Comparison of ENCODE assay signal across 19 mouse cellular contexts in genomic region chr5:103442269-103442688, GRCm38 (mm10). TPM values are rescaled to one million over a fixed set of nuclear protein-coding genes. Genes with fewer than 3 reads are reported as not detected.
DNase-seq lines count a peak whose midpoint lies in the region; ATAC-seq and TF ChIP-seq lines count a peak whose summit lies in the region.
"Had no signal": no experiment of that assay in that cellular context is flagged by ENCODE, and none has a peak within 500 bp of the region (broad histone marks: within the 10 kb centered on the region; RNA-seq: fewer than 3 reads in every experiment).

No protein-coding gene starts in this region.

- ATAC-seq in midbrain, embryonic 15.5 days (replicated peaks): no peak
- no peak for ATAC-seq in hindbrain, embryonic 13.5 days (ENCODE audit: low FRiP score)
- ATAC-seq: forebrain, embryonic 13.5 days; intestine, postnatal 0 days; Patski had no signal

- H3K4me3 ChIP-seq in midbrain, embryonic 10.5 days: no peak overlapping the region
- no peak overlapping the region for H3K4me3 ChIP-seq in midbrain, embryonic 15.5 days
- no peak overlapping the region for H3K4me3 ChIP-seq in hindbrain, embryonic 13.5 days
- no peak overlapping the region for H3K4me3 ChIP-seq in left cerebral cortex, adult 2 months
- H3K4me3 ChIP-seq: embryonic facial prominence, embryonic 15.5 days; forebrain, embryonic 13.5 days; heart, embryonic 12.5 days; limb, embryonic 13.5 days had no signal

- WGBS in midbrain, embryonic 10.5 days: 44% methylated on average over 4 of the region's 4 CpGs
- 51% methylated on average over 4 of the region's 4 CpGs for WGBS in midbrain, embryonic 15.5 days
- WGBS in hindbrain, embryonic 13.5 days: 44% methylated on average over 4 of the region's 4 CpGs

- no peak for TF ChIP-seq CTCF in left cerebral cortex, adult 2 months (IDR thresholded peaks at IDR 0.05)

- no peak overlapping the region for H3K4me2 ChIP-seq in midbrain, embryonic 15.5 days
- no peak overlapping the region for H3K4me2 ChIP-seq in hindbrain, embryonic 13.5 days
- H3K4me2 ChIP-seq: embryonic facial prominence, embryonic 15.5 days; forebrain, embryonic 13.5 days; heart, embryonic 12.5 days; limb, embryonic 13.5 days had no signal

- H3K9ac ChIP-seq in midbrain, embryonic 15.5 days: no peak overlapping the region
- H3K9ac ChIP-seq in hindbrain, embryonic 13.5 days: no peak overlapping the region
- H3K9ac ChIP-seq: embryonic facial prominence, embryonic 15.5 days; forebrain, embryonic 13.5 days; heart, embryonic 12.5 days; limb, embryonic 13.5 days; liver, embryonic 14.5 days had no signal

- DNase-seq in embryo, embryonic 10.5 days (ENCODE audit: low spot score): peak; percentile 23
- no peak for DNase-seq in embryo, embryonic 11 days
- DNase-seq in midbrain, embryonic 10.5 days (ENCODE audit: low spot score): no peak
- DNase-seq in CD4-positive, CD25-positive, alpha-beta regulatory T cell, adult 2 months (ENCODE audit: low read depth, low spot score): peak; percentile 73
- DNase-seq in natural killer cell, adult 2 months (ENCODE audit: low spot score in 2 of 2): no peak
- no peak for DNase-seq in left cerebral cortex, adult 2 months (ENCODE audit: extremely low spot score in 1 of 2, low spot score in 2 of 2)
- DNase-seq: cerebellum, adult 8-10 months; heart, postnatal 36 days; kidney, postnatal 10 days had no signal

- H3K4me1 ChIP-seq in midbrain, embryonic 10.5 days: peaks cover 60% of the 10 kb centered on the region
- peaks cover 3% of the 10 kb centered on the region; the same call in 1 of the 2 replicates for H3K4me1 ChIP-seq in midbrain, embryonic 15.5 days
- peaks cover 13% of the 10 kb centered on the region; the same call in 1 of the 2 replicates for H3K4me1 ChIP-seq in hindbrain, embryonic 13.5 days (replicated peaks)

- H3K9me3 ChIP-seq in midbrain, embryonic 10.5 days (replicated peaks): no peaks in the 10 kb centered on the region
- H3K9me3 ChIP-seq in midbrain, embryonic 15.5 days: no peaks in the 10 kb centered on the region
- no peaks in the 10 kb centered on the region for H3K9me3 ChIP-seq in hindbrain, embryonic 13.5 days
- H3K9me3 ChIP-seq: embryonic facial prominence, embryonic 15.5 days; forebrain, embryonic 13.5 days; heart, embryonic 12.5 days; limb, embryonic 13.5 days had no signal

- no peaks in the 10 kb centered on the region for H3K27me3 ChIP-seq in midbrain, embryonic 10.5 days (ENCODE audit: low read depth, poor library complexity, severe bottlenecking)
- no peaks in the 10 kb centered on the region for H3K27me3 ChIP-seq in midbrain, embryonic 15.5 days (replicated peaks)
- H3K27me3 ChIP-seq in hindbrain, embryonic 13.5 days: no peaks in the 10 kb centered on the region
- H3K27me3 ChIP-seq: embryonic facial prominence, embryonic 15.5 days; forebrain, embryonic 13.5 days; heart, embryonic 12.5 days; limb, embryonic 13.5 days; Patski had no signal

- 0 out of 2 replicates have a peak, but pooled peaks cover 3% of the 10 kb centered on the region for H3K36me3 ChIP-seq in midbrain, embryonic 10.5 days
- H3K36me3 ChIP-seq in midbrain, embryonic 15.5 days (replicated peaks): no peaks in the 10 kb centered on the region
- no peaks in the 10 kb centered on the region for H3K36me3 ChIP-seq in hindbrain, embryonic 13.5 days
- H3K36me3 ChIP-seq: embryonic facial prominence, embryonic 15.5 days; heart, embryonic 12.5 days; limb, embryonic 13.5 days had no signal

- intact Hi-C loops in left cerebral cortex, adult 2 months (cut with DNase I): no loop called here

- peak overlapping the region; percentile 38 for H3K27ac ChIP-seq in midbrain, embryonic 10.5 days (replicated peaks)
- H3K27ac ChIP-seq in midbrain, embryonic 15.5 days: no peak overlapping the region
- peak overlapping the region; percentile 48; the same call in 1 of the 2 replicates for H3K27ac ChIP-seq in hindbrain, embryonic 13.5 days
- no peak overlapping the region for H3K27ac ChIP-seq in left cerebral cortex, adult 2 months
- H3K27ac ChIP-seq: embryonic facial prominence, embryonic 15.5 days; forebrain, embryonic 13.5 days; limb, embryonic 13.5 days; liver, embryonic 14.5 days; stomach, postnatal 0 days had no signal

RNA-seq across cellular contexts. Expression of gene Ptpn13, which starts 17.3 kb away (rescaled TPM):
- polyA plus RNA-seq in midbrain, embryonic 10.5 days (2016; fragmentation: Nextera tagmentation; extraction: Ambion mirVana): 17.5 and 18.9 TPM in 2 replicates
- 5.8 and 5.9 TPM in 2 replicates for polyA plus RNA-seq in midbrain, embryonic 15.5 days (2015; fragmentation: Nextera tagmentation; extraction: Ambion mirVana)
- polyA plus RNA-seq in hindbrain, embryonic 13.5 days (2015; fragmentation: Nextera tagmentation; extraction: Ambion mirVana): 6.4 and 7.5 TPM in 2 replicates
- 10 to 100 TPM in 1 of 2 experiments, 1 to 10 TPM in 1; 9.6 to 10.5 TPM for total RNA-seq in left cerebral cortex, adult 2 months (2021)

Comparison
In these comparisons a context has a peak if more than half of its experiments do, and no peak if none do; other contexts are left out.
1. DNase-seq: peak in embryo, embryonic 10.5 days (single experiment) and CD4-positive, CD25-positive, alpha-beta regulatory T cell, adult 2 months (single experiment); none in embryo, embryonic 11 days (single experiment), midbrain, embryonic 10.5 days (single experiment), natural killer cell, adult 2 months (0 of 2) and left cerebral cortex, adult 2 months (0 of 2).
2. H3K27ac ChIP-seq: peak in midbrain, embryonic 10.5 days (single experiment) and hindbrain, embryonic 13.5 days (single experiment); none in midbrain, embryonic 15.5 days (single experiment) and left cerebral cortex, adult 2 months (single experiment).